Mouse (Mus musculus): ENCODE results near the gene 1110002E22Rik. TPM values are rescaled to one million over a fixed set of nuclear protein-coding genes. Genes with fewer than 3 reads are reported as not detected.

The 1110002E22Rik gene
- polyA plus RNA-seq, 1 experiment from 2014 or later: 16.0 TPM

DNA sequence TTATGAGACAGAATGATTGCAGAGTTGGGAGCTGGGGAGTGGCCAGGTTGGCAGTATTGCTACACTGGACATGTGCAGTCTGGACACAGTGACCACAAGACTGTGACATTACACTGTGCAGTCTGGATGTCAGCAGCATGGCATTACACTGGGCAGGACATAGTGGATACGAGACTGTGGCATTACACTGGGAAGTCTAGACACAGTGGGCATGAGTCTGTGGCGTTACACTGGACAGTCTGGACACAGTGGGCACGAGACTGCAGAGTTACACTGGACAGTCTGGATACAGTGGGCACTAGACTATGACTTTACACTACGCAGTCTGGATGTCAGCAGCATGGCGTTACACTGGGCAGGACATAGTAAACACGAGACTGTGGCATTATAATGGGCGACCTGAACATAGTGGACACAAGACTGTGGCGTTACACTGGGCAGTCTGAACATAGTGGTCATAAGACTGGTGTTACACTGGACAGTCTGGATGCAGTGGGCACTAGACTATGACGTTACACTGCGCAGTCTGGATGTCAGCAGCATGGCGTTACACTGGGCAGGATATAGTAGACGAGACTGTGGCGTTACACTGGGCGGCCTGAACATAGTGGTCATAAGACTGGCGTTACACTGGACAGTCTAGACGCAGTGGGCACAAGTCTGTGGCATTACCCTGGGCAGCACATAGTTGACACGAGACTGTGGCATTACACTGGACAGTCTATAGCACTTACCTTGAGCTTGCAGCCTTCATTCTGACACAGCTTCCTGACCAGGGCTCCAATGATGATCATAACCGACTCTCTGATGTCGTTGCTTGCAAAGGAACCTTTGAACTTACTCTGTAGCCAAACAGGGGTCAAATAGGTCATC is 46.3 kb downstream of the 1110002E22Rik start:
- no peak overlapping the region for H3K9ac ChIP-seq
- no peaks in the 10 kb centered on the region for H3K27me3 ChIP-seq
- H3K36me3 ChIP-seq: no peaks in the 10 kb centered on the region
- 86% methylated on average over 19 of the region's 19 CpGs for WGBS
- H3K4me2 ChIP-seq: no peak overlapping the region
- H3K4me3 ChIP-seq: no peak overlapping the region
- no peak overlapping the region for H3K27ac ChIP-seq
- no peaks in the 10 kb centered on the region for H3K9me3 ChIP-seq (replicated peaks)
- ATAC-seq (replicated peaks; ENCODE audit: insufficient number of reproducible peaks, insufficient read depth, low FRiP score, low read depth): 0 out of 2 replicates have a peak, but pooled peaks have one; percentile 14
- no peaks in the 10 kb centered on the region for H3K4me1 ChIP-seq (replicated peaks)

DNA sequence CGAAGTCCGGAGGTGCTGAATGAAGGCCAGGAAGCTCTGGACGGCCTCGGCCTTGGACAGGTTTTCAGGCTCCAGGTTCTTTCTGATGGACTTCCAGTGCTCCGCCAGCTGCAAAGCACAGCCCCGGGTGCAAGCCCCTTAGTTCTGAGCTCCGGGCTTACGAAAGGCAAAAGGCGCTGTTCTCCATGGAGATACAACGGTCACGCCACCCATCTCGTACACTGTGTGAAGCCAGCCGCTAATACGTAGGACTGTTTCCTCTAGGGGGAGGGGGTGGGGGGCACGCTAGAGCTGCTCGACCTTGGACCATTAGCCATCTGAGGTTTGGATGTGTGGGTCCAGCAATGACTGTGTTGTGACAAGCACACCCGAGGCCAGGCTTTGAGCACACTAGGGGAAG is 49.3 kb downstream of the 1110002E22Rik start:
- Histone ChIP-seq H3K27me3 (no peaks in the 10 kb centered on the region), H3K4me1 (replicated peaks) (peaks cover 19% of the 10 kb centered on the region), H3K27ac (no peak overlapping the region), H3K4me3 (no peak overlapping the region), H3K9me3 (replicated peaks) (no peaks in the 10 kb centered on the region), H3K36me3 (no peaks in the 10 kb centered on the region), H3K9ac (no peak overlapping the region), H3K4me2 (no peak overlapping the region)
- WGBS: 80% methylated on average over 17 of the region's 17 CpGs
- ATAC-seq (replicated peaks; ENCODE audit: insufficient number of reproducible peaks, insufficient read depth, low FRiP score, low read depth): no peak

DNA sequence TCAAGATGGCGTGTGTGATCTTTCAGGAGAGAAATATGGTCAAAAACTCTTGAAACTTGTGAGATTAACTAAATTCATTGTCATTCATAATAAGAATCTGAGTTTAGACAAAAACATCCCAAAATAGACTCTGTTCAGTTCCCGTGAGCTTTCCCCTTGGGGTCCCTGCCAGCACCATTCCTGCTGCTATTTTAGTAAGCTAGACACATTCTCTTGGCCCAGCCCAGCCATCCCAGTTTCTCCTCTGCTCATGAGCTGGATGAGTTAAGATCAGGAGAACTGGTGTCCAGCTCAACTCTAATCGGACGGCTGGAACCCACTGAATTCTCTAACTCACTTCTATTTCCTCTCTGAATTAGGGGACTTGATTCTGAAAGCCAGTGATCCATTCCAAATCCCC is 52.0 kb downstream of the 1110002E22Rik start:
- no peak for ATAC-seq (replicated peaks; ENCODE audit: insufficient number of reproducible peaks, insufficient read depth, low FRiP score, low read depth)
- H3K4me2 ChIP-seq: no peak overlapping the region
- no peak overlapping the region for H3K4me3 ChIP-seq
- no peaks in the 10 kb centered on the region for H3K36me3 ChIP-seq
- WGBS: 50% methylated on average over 4 of the region's 4 CpGs
- no peak overlapping the region for H3K9ac ChIP-seq
- H3K9me3 ChIP-seq (replicated peaks): no peaks in the 10 kb centered on the region
- H3K27me3 ChIP-seq: no peaks in the 10 kb centered on the region
- H3K4me1 ChIP-seq (replicated peaks): peaks cover 30% of the 10 kb centered on the region
- peak overlapping the region; percentile 77 for H3K27ac ChIP-seq

DNA sequence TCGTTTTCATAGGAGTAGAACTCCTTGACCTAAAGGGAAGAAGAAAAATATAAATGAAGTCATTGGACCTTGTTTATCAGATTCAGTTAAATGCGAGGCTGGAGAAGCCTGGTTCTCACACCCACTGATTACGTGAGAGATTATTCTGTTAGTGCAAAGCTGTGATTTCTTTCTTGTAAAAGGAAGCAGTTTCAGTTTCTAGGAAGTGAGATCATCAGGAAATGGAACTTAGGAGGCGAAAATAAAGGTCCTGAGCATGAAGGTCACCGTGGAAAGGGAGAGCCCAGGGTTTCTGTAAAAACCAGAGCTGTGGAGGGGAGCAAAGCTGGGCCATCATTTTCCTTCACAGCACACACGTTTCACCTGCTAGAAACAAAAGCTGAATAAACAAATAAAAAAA is 53.5 kb downstream of the 1110002E22Rik start:
- H3K27ac ChIP-seq: peak overlapping the region; percentile 87
- 59% methylated on average over 6 of the region's 6 CpGs for WGBS
- peak overlapping the region; percentile 22; the same call in 1 of the 2 replicates for H3K4me2 ChIP-seq
- no peak overlapping the region for H3K9ac ChIP-seq
- no peaks in the 10 kb centered on the region for H3K36me3 ChIP-seq
- H3K4me1 ChIP-seq (replicated peaks): peaks cover 30% of the 10 kb centered on the region
- no peak overlapping the region for H3K4me3 ChIP-seq
- ATAC-seq (replicated peaks; ENCODE audit: insufficient number of reproducible peaks, insufficient read depth, low FRiP score, low read depth): no peak
- H3K9me3 ChIP-seq (replicated peaks): no peaks in the 10 kb centered on the region
- no peaks in the 10 kb centered on the region for H3K27me3 ChIP-seq

DNA sequence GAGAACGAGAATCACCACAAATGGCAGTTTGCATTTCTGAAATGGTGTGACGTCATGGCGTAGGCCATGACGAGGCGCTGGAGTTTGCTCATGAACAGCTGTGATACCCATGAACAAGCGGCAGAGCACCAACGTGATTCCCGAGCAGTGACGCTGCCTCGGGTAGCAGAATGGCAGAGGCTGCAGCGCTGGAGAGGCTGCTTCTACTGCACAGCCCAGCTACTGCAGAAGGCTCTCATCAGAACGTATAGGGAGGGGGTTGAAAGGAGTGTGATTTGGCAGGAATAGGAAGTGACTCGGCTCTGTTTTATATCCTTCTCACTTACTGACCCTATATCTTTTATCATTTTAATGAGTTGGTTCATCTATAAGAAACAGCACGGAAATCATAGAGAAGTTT is 54.0 kb downstream of the 1110002E22Rik start:
- H3K36me3 ChIP-seq: no peaks in the 10 kb centered on the region
- H3K4me1 ChIP-seq (replicated peaks): peaks cover 30% of the 10 kb centered on the region
- H3K4me3 ChIP-seq: no peak overlapping the region
- peak overlapping the region; percentile 22 for H3K4me2 ChIP-seq
- H3K27ac ChIP-seq: peak overlapping the region; percentile 87
- H3K9me3 ChIP-seq (replicated peaks): no peaks in the 10 kb centered on the region
- WGBS: 49% methylated on average over 14 of the region's 14 CpGs
- ATAC-seq (replicated peaks; ENCODE audit: insufficient number of reproducible peaks, insufficient read depth, low FRiP score, low read depth): peak; percentile 47; the same call in 1 of the 2 replicates
- H3K9ac ChIP-seq: no peak overlapping the region
- H3K27me3 ChIP-seq: no peaks in the 10 kb centered on the region

DNA sequence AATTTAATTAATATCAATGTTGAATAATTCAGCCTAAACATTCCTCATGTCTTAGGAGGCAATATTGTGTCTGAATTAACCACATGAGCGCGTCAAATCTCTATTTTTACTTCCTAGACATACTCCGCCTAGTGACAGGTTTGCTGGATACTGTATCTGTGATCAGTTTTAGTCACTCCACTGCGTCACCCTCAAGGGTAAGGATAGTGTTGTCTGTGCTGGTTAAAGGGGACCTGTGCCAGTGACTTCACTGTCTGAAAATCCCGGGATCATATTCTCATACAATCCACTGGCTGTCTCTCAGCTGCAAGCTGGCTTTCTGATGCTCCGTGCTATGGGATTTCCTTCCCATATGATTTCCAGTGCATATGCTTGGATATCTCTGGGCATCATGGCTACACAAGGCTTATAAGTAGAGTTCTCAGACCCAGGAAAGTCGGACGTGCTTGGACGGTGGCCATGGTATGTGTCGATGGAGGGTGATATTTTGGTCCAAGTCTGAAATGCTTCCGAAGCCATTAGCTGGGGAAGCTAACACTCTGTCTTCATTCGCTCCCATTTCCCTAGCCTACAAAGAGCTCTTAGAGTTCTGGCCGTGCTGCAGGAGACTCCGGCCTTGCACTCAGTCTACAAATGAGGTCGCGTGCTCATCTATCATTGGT is 54.7 kb downstream of the 1110002E22Rik start:
- no peaks in the 10 kb centered on the region for H3K36me3 ChIP-seq
- WGBS: 42% methylated on average over 16 of the region's 16 CpGs
- H3K9me3 ChIP-seq (replicated peaks): no peaks in the 10 kb centered on the region
- peak overlapping the region; percentile 87 for H3K27ac ChIP-seq
- no peak overlapping the region for H3K9ac ChIP-seq
- no peak overlapping the region for H3K4me3 ChIP-seq
- H3K4me1 ChIP-seq (replicated peaks): peaks cover 30% of the 10 kb centered on the region
- ATAC-seq (replicated peaks; ENCODE audit: insufficient number of reproducible peaks, insufficient read depth, low FRiP score, low read depth): peak; percentile 81
- no peaks in the 10 kb centered on the region for H3K27me3 ChIP-seq
- H3K4me2 ChIP-seq: peak overlapping the region; percentile 22

DNA sequence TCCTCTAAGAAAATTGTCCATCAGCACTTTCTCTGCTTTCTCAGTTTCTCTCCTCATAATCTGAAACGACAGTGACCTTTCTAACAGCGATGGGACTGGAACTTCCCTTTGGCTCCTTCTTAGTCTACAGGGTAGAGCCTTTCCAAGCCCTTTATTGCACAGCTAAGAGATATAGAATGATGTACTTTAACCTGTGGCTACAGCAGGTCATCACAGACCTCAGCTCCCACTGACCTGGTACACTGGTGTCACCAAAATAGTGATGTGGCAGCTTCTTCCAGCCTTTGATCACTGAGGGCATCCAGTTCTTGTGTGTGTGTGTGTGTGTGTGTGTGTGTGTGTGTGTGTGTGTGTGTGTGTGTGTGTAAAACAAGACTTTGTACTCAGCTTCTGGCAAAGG is 56.6 kb downstream of the 1110002E22Rik start:
- no peaks in the 10 kb centered on the region for H3K27me3 ChIP-seq
- no peak overlapping the region for H3K9ac ChIP-seq
- ATAC-seq (replicated peaks; ENCODE audit: insufficient number of reproducible peaks, insufficient read depth, low FRiP score, low read depth): no peak
- H3K4me3 ChIP-seq: no peak overlapping the region
- H3K4me1 ChIP-seq (replicated peaks): peaks cover 28% of the 10 kb centered on the region
- no peaks in the 10 kb centered on the region for H3K9me3 ChIP-seq (replicated peaks)
- no peak overlapping the region for H3K4me2 ChIP-seq
- no peaks in the 10 kb centered on the region for H3K36me3 ChIP-seq
- WGBS: 83% methylated on average over 2 of the region's 2 CpGs
- no peak overlapping the region for H3K27ac ChIP-seq

DNA sequence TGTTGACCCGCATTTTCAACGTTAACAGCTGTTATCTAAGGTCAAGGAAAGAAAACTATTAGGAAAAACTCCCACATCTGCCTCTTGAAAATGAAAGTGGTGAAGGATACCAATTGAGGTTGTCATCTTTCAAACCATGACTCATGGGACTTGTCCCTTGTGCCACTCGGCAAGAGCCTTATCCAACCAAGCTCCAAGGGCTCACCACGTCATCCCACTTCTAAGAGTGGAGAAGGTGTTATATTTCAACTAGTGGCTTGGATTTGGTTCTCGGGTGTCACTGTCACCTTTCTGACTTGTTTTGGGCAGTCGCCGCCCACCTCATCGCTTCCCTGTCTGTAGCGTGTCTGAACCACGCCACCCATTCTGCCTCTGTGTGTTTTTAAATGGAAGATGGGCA is 59.0 kb downstream of the 1110002E22Rik start:
- Histone ChIP-seq H3K9me3 (replicated peaks) (no peaks in the 10 kb centered on the region), H3K27ac (no peak overlapping the region), H3K4me1 (replicated peaks) (peaks cover 14% of the 10 kb centered on the region), H3K27me3 (no peaks in the 10 kb centered on the region), H3K4me2 (no peak overlapping the region), H3K9ac (no peak overlapping the region), H3K36me3 (no peaks in the 10 kb centered on the region), H3K4me3 (no peak overlapping the region)
- no peak for ATAC-seq (replicated peaks; ENCODE audit: insufficient number of reproducible peaks, insufficient read depth, low FRiP score, low read depth)
- WGBS: 68% methylated on average over 10 of the region's 10 CpGs

DNA sequence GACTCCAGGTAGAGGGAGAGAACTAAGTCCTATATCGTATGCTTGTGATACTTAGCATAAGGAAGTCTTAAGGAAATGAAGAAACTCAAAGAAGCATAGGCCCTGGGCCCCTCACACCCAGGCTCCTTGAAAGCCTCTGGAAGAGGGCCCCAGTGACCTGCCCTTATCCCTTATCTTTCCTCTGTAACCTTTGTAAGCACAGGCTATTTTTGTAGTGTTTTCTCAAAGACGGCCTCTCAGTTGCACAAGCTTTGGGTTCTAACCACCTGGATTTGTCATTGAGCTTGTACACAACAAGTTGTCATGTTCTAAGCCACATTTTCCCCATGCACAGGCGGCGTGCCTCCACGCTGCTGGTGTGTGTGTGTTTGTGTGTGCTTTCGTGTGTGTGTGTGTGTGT is 64.3 kb downstream of the 1110002E22Rik start:
- H3K9ac ChIP-seq: no peak overlapping the region
- ATAC-seq (replicated peaks; ENCODE audit: insufficient number of reproducible peaks, insufficient read depth, low FRiP score, low read depth): no peak
- H3K27me3 ChIP-seq: no peaks in the 10 kb centered on the region
- H3K4me3 ChIP-seq: no peak overlapping the region
- H3K36me3 ChIP-seq: no peaks in the 10 kb centered on the region
- H3K4me1 ChIP-seq (replicated peaks): peaks cover 3% of the 10 kb centered on the region; the same call in 1 of the 2 replicates
- WGBS: 74% methylated on average over 6 of the region's 6 CpGs
- H3K4me2 ChIP-seq: no peak overlapping the region
- H3K9me3 ChIP-seq (replicated peaks): no peaks in the 10 kb centered on the region
- H3K27ac ChIP-seq: no peak overlapping the region

DNA sequence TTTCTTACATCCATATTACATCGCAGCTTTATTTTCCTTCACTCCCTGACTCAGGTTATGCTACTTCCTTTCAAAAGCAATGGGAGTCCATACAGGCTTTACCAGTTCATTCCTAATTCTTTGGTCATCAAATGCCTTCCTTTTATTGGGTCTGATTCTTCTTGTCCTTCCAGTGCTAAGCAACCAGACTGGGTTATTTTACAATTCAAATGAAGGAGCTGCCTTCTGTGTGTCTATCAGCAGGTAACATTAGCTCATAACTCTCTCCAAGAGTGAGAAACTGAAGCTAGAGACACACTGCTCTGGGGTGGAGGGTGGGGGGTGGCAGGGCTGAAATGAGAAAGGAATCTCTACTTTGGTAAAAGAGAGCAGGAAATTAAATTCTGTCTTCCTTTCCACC is 65.8 kb downstream of the 1110002E22Rik start:
- Histone ChIP-seq H3K4me1 (replicated peaks) (peaks cover 3% of the 10 kb centered on the region; the same call in 1 of the 2 replicates), H3K4me3 (no peak overlapping the region), H3K9ac (no peak overlapping the region), H3K27me3 (no peaks in the 10 kb centered on the region), H3K27ac (no peak overlapping the region), H3K36me3 (no peaks in the 10 kb centered on the region), H3K4me2 (no peak overlapping the region), H3K9me3 (replicated peaks) (no peaks in the 10 kb centered on the region)
- WGBS: 65% methylated on average over 1 of the region's 1 CpGs
- no peak for ATAC-seq (replicated peaks; ENCODE audit: insufficient number of reproducible peaks, insufficient read depth, low FRiP score, low read depth)

Measured in heart, embryonic 15.5 days (tissue).